Mouse (Mus musculus) heart, adult 18-20 months (tissue): ENCODE measurements around the gene Banf2. TPM values are rescaled to one million over a fixed set of nuclear protein-coding genes. Genes with fewer than 3 reads are reported as not detected.

Experiments
- DNase-seq, 2 experiments: peaks; one replicate each; pipeline ENCODE4 v3.0.0; 2021 to 2022; ENCODE audit warnings: mixed read lengths in 1 of 2
- total RNA-seq, 2 experiments: library from RNA; stranded (reverse); gene quantifications; 2 replicates each; pipeline ENCODE4 v1.2.3; 2021

Gene Banf2
- total RNA-seq, 2 experiments from 2014 or later: not detected

- DNase-seq: no peak
Measured at GRCm38 (mm10) chr2:144025361-144025760, 7.5 kb upstream of the Banf2 start.

GRCm38 (mm10) chr2:144026456-144026855 is 6.4 kb upstream of the Banf2 start:
- no peak for DNase-seq

- DNase-seq: no peak
Measured at GRCm38 (mm10) chr2:144030791-144031190, 2.1 kb upstream of the Banf2 start.

DNA sequence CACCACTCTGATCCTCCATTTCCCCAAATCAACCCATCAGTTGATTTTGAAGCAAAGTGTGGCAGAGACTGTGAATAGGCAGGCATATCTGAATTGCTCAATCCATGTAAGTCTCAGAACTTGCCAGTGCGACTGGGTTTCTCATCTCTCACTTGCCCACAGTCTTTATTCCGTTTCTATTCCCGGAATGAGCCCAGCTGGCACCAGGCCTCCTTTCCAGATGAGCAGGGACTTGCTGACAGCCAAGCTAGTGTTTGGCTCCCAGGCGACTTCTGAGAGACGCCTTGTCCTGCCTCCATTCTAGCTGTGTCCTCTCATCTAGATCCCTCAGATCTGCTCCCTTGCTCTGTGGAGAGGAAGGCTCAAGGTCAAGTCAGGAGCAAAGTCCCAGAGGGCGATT is 11.9 kb downstream of the Banf2 start:
- DNase-seq: peak; percentile 71 to 75

GRCm38 (mm10) chr2:144045756-144046560 is 13.1 kb downstream of the Banf2 start:
- DNase-seq: no peak

- peak in 1 of 2 experiments; percentile 41 for DNase-seq
Measured at GRCm38 (mm10) chr2:144046916-144047315, 14.1 kb downstream of the Banf2 start.

DNA sequence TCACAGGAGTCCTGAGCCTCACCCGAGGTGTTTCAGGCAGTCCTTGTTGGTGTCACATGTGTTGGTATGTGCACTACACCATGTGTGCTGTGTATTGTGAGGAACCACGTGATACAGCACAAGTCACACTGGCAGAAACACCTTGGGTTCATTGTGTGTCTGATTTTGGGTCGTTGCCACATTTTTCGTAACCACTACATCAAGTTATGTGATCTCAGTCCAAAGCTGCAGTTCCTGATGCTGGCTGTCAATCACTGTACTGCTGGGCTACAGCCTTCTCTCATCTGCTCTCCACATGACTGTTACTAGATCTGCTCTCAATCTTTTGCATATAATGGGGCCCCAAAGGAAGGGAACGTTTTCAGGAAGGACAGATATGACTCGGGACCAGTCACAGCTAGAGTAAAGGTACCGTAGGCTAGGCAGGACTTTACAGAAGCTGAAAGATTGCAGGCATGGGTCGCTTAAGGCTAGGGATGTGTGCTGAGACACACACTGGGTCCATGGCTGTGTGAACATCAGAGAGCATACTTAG is 17.4 kb downstream of the Banf2 start:
- DNase-seq: no peak

- no peak for DNase-seq
Measured at GRCm38 (mm10) chr2:144050861-144051260, 18.0 kb downstream of the Banf2 start.

DNA sequence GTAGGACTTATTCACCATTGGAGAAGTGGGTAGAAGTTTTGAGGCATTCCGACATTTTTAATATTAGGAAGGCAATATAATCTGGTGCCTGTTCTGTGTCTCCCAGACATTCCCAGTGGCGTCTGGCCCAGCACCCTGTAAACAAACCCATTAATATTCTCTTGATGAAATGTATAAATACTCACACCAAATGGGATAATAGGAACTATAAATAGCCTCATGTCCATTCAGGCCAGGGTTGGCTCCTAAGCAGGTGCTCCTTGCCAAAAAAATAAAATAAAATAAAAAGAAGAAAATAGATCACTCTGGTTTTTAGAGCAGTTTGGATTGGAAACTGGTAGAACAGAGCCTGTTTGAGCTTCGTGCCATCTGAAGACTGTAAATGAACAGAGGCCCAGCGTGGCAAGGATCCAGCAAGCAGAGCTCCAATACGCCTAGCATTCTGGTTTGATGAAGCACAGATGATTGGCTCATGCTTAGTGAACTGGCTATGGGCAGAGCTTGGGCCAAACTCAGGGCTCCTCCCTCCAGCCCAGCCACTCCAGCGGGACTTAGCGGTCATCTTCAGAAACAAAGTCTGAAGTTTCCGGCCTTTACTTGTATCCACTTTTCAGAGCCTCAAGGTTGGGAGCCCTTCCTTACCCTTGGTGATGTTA is 19.7 kb downstream of the Banf2 start:
- DNase-seq: peak; percentile 62 to 66

- no peak for DNase-seq
Measured at GRCm38 (mm10) chr2:144057735-144058134, 24.9 kb downstream of the Banf2 start.

DNA sequence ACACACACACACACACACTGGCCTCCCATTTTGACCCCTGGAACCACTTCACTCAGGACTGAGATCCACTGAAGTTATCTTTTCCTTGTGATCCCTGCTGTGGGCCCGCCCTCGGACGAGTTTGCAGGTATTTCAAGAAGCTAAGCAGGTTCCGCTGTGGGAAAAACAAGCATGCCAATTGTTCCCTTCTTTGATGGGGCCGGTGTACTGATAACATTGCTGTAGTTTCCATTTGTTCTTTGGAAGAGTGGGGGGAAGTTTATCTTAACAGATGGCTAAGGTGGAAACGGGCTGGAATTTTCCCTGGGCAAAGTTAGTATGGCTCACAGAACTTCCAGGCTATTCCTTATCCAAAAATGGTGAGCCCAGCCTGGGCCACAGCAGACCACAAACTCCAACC is 28.8 kb downstream of the Banf2 start:
- DNase-seq: no peak

- no peak for DNase-seq
Measured at GRCm38 (mm10) chr2:144065499-144065898, 32.6 kb downstream of the Banf2 start.

DNA sequence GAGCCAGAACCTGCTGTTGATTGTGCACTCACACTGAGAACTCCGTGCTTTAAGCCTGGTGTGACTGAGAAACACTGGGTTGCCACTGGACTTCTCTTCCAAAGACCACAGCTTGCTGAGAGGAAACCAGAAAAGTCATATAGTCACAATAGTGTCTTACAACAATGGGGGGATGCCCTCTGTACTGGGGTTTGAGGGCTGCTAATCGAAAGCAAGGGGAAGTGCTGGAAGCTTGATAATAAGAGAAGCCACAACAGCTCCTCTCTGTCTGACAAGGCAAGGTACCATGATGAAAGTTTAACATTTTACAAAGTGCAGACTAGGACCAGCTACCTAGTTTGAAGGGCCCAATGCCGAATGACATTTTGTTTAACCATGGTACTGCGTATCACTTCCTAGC is 36.8 kb downstream of the Banf2 start:
- DNase-seq: no peak

DNA sequence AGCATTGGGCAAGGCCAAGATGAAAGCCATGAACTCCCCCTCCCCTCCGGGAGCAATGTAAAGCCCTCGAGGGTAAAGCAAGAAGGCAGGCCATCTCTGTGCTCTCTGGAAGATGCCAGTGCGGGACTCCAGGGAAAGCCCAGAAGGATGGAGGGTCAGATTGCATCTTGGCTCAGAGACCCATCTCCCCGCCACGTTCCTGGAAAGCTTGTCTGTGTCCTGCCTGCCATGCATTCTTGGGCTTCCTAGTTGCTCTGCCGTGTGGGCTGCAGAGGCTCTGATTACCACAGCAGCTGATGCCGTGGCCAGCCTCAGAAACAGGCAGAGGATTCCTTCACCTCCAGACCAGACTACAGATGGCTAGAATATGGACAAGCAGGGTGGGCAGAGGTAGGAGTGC is 37.6 kb downstream of the Banf2 start:
- no peak for DNase-seq

DNA sequence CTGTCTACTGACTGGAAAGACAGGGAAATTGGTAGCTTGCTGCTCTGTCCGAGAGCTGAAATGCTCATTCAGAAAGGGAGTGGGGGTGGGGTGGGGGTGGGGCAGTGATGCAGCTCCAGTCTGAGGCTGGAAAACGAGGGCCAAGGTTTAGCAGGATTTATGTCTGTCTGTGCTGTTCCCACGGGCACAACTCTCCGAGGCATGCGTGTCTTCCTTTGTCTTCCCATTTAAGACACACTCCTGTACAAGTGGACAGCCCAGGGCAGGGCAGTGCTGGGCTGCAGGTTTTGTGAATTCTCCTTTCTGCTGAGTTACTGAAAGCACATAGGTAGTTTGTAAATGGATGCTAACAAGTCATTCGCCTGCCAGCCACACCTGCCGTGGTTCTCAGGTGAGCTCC is 39.8 kb downstream of the Banf2 start:
- no peak for DNase-seq

DNA sequence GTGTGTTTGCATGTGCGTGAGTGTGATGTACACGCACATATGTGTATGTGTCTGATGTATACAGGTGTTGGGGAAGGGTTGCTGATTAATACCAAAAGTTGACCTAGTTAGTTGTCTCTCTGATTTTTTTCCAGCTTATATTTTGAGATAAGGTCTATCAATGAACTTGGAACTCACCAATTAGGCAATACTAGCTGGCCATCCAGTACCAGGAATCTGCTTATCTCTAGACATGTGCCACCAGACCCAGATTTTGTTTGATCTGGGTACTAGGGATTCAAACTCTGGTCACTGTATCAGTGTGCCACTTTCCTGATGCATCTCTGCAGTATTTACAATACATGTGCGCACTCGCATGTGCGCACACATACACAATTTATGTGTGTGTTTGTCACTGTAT is 41.2 kb downstream of the Banf2 start:
- DNase-seq: no peak

- DNase-seq: no peak
Measured at GRCm38 (mm10) chr2:144076625-144077024, 43.8 kb downstream of the Banf2 start.

DNA sequence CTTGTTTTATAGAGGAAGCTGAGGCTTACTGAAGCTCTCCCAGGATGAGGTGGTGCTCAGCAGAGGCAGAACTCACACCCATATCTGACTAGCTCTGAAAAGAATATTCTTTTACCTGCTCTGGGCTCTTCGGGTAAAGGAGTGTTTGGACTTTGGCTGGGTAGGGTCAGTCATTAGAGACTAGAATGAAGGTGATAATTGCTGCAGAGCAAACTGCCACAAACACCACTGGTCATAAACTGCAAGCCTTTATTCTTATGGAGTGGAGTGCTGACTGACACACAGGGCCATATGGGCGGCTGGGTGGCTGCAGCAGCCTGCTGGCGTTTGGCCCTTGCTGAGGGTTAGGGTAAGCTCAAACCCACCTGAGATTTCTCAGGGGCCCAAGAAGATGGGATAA is 46.0 kb downstream of the Banf2 start:
- no peak for DNase-seq

DNA sequence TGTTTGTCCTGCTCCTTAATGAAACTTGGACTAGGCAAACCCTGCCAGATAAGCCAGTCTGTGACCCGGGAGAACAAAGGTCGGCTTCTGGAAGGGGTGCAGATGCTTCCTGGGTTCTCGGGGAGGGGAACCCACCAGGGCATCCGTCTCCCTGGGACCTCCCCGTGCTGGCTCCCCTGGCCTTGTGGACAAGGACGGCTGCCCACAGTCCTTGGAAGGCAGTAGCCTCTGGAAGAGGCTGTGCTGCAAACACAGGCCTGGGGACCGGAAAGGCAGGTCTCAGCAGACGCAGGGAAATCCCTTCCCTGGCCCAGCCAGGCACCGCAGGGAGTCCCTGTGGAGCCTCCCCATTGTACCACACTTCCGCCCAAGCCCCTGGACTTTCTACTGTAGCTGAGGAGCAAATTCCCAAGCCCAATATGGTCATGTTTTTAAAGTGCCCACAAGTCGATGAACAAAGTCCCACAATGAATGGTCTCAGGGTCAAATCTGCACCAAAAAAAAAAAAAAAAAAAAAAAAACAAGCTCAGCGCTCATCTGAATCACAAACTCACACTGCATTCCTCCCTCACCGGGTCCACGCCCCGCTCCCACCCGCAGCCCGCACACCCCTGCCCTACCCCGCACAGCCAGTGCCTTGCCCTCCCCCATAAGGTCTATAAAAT is 53.5 kb downstream of the Banf2 start:
- peak; percentile 62 to 84 for DNase-seq

DNA sequence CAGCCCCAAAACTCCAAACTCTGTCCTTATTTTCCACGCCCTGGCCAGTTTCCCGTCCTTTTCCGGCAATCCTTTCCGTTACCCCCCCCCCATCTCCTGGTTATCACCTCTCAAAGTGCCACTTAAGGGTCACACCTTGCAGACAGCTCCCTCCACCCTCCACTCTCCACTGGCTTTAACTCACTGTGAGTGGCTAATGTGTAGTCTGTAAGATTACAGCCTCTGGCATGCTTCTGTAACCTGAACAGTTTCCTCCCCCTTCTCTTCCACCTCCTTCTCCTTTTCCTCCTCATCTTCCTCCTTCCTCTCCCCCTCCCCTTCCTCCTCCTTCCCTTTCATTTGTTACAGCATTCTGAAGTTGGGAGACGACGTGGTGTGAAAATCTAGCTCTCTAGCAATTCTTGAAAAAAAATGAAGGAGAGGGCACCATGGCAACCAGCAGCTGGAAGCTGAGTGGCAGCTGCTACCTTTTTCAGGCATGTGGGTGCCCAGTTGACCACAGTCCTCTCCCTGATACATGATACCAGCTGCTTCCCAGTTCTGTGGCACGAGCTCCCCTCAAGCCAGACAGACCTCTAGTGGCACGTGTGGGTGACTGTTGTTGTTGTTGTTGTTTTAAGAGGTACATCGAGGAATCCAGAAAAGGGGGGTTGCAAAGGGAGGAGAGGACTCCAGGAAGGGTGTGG is 55.2 kb downstream of the Banf2 start:
- DNase-seq: no peak

- no peak for DNase-seq
Measured at GRCm38 (mm10) chr2:144092767-144093166, 59.9 kb downstream of the Banf2 start.

GRCm38 (mm10) chr2:144094721-144095120 is 61.9 kb downstream of the Banf2 start:
- no peak for DNase-seq
